15 mouse cellular contexts compared by ENCODE assay signal in genomic region chr9:83437621-83438020, GRCm38 (mm10). TPM values are rescaled to one million over a fixed set of nuclear protein-coding genes. Genes with fewer than 3 reads are reported as not detected.
DNase-seq lines count a peak whose midpoint lies in the region; ATAC-seq and TF ChIP-seq lines count a peak whose summit lies in the region.
"Had no signal": no experiment of that assay in that cellular context is flagged by ENCODE, and none has a peak within 500 bp of the region (broad histone marks: within the 10 kb centered on the region; RNA-seq: fewer than 3 reads in every experiment).

No protein-coding gene starts in this region.

- H3K9me3 ChIP-seq in CH12.LX (replicated peaks; ENCODE audit: low read length) = no peaks in the 10 kb centered on the region
- no peaks in the 10 kb centered on the region for H3K9me3 ChIP-seq in stomach, postnatal 0 days (ENCODE audit: control insufficient read depth, low read length)
- H3K9me3 ChIP-seq: limb, embryonic 13.5 days; liver, embryonic 15.5 days; midbrain, embryonic 15.5 days had no signal

- no peaks in the 10 kb centered on the region for H3K27me3 ChIP-seq in CH12.LX (replicated peaks)
- H3K27me3 ChIP-seq in stomach, postnatal 0 days (ENCODE audit: control insufficient read depth, insufficient read depth, low read length) = no peaks in the 10 kb centered on the region
- H3K27me3 ChIP-seq: limb, embryonic 13.5 days; liver, embryonic 15.5 days; midbrain, embryonic 15.5 days had no signal

- no peaks in the 10 kb centered on the region for H3K36me3 ChIP-seq in CH12.LX (replicated peaks in 1 of 2; ENCODE audit: control insufficient read depth in 1 of 2, insufficient read depth in 1 of 2, low read length in 1 of 2)
- no peaks in the 10 kb centered on the region for H3K36me3 ChIP-seq in stomach, postnatal 0 days (ENCODE audit: control insufficient read depth, insufficient read depth, low read length)
- H3K36me3 ChIP-seq: limb, embryonic 13.5 days; liver, embryonic 15.5 days; midbrain, embryonic 15.5 days had no signal

- no peaks in the 10 kb centered on the region; the same call in 1 of the 2 replicates for H3K79me2 ChIP-seq in CH12.LX (replicated peaks; ENCODE audit: control insufficient read depth, extremely low read depth, insufficient read depth, poor library complexity, severe bottlenecking)

- H3K27ac ChIP-seq in CH12.LX (ENCODE audit: insufficient read depth, low read depth) = no peak overlapping the region
- H3K27ac ChIP-seq in stomach, postnatal 0 days (replicated peaks) = no peak overlapping the region
- H3K27ac ChIP-seq: limb, embryonic 13.5 days; liver, embryonic 15.5 days; midbrain, embryonic 15.5 days had no signal

- DNase-seq in ovary, postnatal 14 days (ENCODE audit: low spot score) = peak; percentile 17
- DNase-seq in ovary, adult 18-20 months (ENCODE audit: low spot score) = no peak
- DNase-seq in CH12.LX (ENCODE audit: extremely low read depth) = peak; percentile 22
- DNase-seq in stomach, postnatal 0 days (ENCODE audit: low spot score) = peak; percentile 60
- DNase-seq in thymus, postnatal 4 days = peak; percentile 51
- no peak for DNase-seq in cerebellum, postnatal 25 days
- no peak for DNase-seq in heart, adult 8-10 months (ENCODE audit: low spot score)
- DNase-seq: adrenal gland, postnatal 36 days; cerebellum, adult 9-10 months; kidney, adult 9 months; kidney, postnatal 36 days; layer of hippocampus, adult 9-11 months had no signal

- ATAC-seq in stomach, postnatal 0 days (ENCODE audit: low FRiP score, low TSS enrichment) = no peak; the same call in 1 of the 2 replicates
- ATAC-seq: midbrain, embryonic 15.5 days had no signal

- no peak for TF ChIP-seq CTCF in CH12.LX (conservative IDR thresholded peaks at IDR 0.05 in 1 of 2, IDR thresholded peaks at IDR 0.05 in 1 of 2; ENCODE audit: low read depth in 2 of 2, low read length in 2 of 2)
- no peak for TF ChIP-seq CTCF in stomach, postnatal 0 days (IDR thresholded peaks at IDR 0.05; ENCODE audit: low read depth)

- no peak overlapping the region for H3K4me2 ChIP-seq in CH12.LX (ENCODE audit: insufficient read depth, low read depth, poor library complexity, severe bottlenecking)
- H3K4me2 ChIP-seq in stomach, postnatal 0 days (replicated peaks; ENCODE audit: low read depth) = no peak overlapping the region
- H3K4me2 ChIP-seq: limb, embryonic 13.5 days; liver, embryonic 15.5 days; midbrain, embryonic 15.5 days had no signal

- H3K9ac ChIP-seq in CH12.LX (ENCODE audit: insufficient read depth, low read depth) = no peak overlapping the region
- H3K9ac ChIP-seq in stomach, postnatal 0 days (ENCODE audit: low read length) = no peak overlapping the region
- H3K9ac ChIP-seq: limb, embryonic 13.5 days; liver, embryonic 15.5 days; midbrain, embryonic 15.5 days had no signal

- H3K4me3 ChIP-seq in CH12.LX (replicated peaks in 1 of 3; ENCODE audit: low read depth in 2 of 3, low read length in 2 of 3, poor library complexity in 1 of 3) = no peak overlapping the region
- H3K4me3 ChIP-seq in stomach, postnatal 0 days (ENCODE audit: low read depth, low read length) = no peak overlapping the region
- H3K4me3 ChIP-seq: limb, embryonic 13.5 days; liver, embryonic 15.5 days; midbrain, embryonic 15.5 days had no signal

- no peak for TF ChIP-seq EP300 in CH12.LX (IDR thresholded peaks at IDR 0.05; ENCODE audit: low read length)
- no peak for TF ChIP-seq EP300 in stomach, postnatal 0 days (optimal IDR thresholded peaks at IDR 0.05)

- dilution Hi-C loops in CH12.LX (cut with MboI; ENCODE audit: extremely low pct_ligation_motif_present, extremely low pct_unique_long_range_greater_than_20kb, low sequenced_read_pairs) = no loop called here

- H3K4me1 ChIP-seq in CH12.LX (ENCODE audit: control insufficient read depth in 1 of 2, insufficient read depth in 2 of 2) = peaks cover 3 to 33% of the 10 kb centered on the region in 2 experiments; a peak in 3 of 4 replicates
- H3K4me1 ChIP-seq in stomach, postnatal 0 days (replicated peaks; ENCODE audit: control insufficient read depth, insufficient read depth) = 0 out of 2 replicates have a peak, but pooled peaks cover 2% of the 10 kb centered on the region

- 56% methylated on average over 5 of the region's 5 CpGs for WGBS in stomach, postnatal 0 days

- in situ Hi-C loops in CH12.LX (cut with MboI; ENCODE audit: low pct_ligation_motif_present, low pct_unique_long_range_greater_than_20kb, low sequenced_read_pairs) = no loop called here

- no peak for TF ChIP-seq RAD21 in CH12.LX (IDR thresholded peaks at IDR 0.05; ENCODE audit: low read depth, low read length)

- TF ChIP-seq POLR2A in CH12.LX (IDR thresholded peaks at IDR 0.05; ENCODE audit: low read depth, low read length) = no peak

TF ChIP-seq in CH12.LX, 34 proteins besides CTCF, POLR2A, EP300 and RAD21:
- TF ChIP-seq UBTF (IDR thresholded peaks at IDR 0.05; ENCODE audit: low read depth, low read length) = no peak
- no peak for TF ChIP-seq POLR2AphosphoS2 (IDR thresholded peaks at IDR 0.05; ENCODE audit: low read depth, low read length)
- no peak for TF ChIP-seq ZNF384 (IDR thresholded peaks at IDR 0.05; ENCODE audit: low read depth, low read length)
- TF ChIP-seq MXI1 (IDR thresholded peaks at IDR 0.05; ENCODE audit: low read depth, low read length) = no peak
- no peak for TF ChIP-seq NELFE (IDR thresholded peaks at IDR 0.05; ENCODE audit: low read depth, low read length)

RNA-seq across cellular contexts. Expression of gene Lca5, which starts 3.3 kb away (rescaled TPM):
- total RNA-seq in CH12.LX (2012; rRNA removed) (3.3 and 5.5 TPM in 2 replicates), CH12.LX (2014; rRNA removed) (3.1 and 4.1 TPM in 2 replicates)
- polyA plus RNA-seq in CH12.LX (2012; ENCODE audit: insufficient read length, low read depth) = 3.4 and 4.1 TPM in 2 replicates
- 4.8 and 6.5 TPM in 2 replicates for polyA plus RNA-seq in stomach, postnatal 0 days (2015; fragmentation: Nextera tagmentation; extraction: Ambion mirVana)
- 1 to 10 TPM; 2.0 to 3.3 (median 2.6) TPM for total RNA-seq in heart, adult 8-10 months (2022)

Comparison
In these comparisons a context has a peak if more than half of its experiments do, and no peak if none do; other contexts are left out.
1. DNase-seq: peak in ovary, postnatal 14 days (single experiment), CH12.LX (single experiment), stomach, postnatal 0 days (single experiment) and thymus, postnatal 4 days (single experiment); none in ovary, adult 18-20 months (single experiment), cerebellum, postnatal 25 days (0 of 2) and heart, adult 8-10 months (single experiment).